Mouse (Mus musculus) CH12.LX (cell line): ENCODE results near the gene Hrh3.

Experiments
- CTCF ChIP-seq, 2 experiments: IDR thresholded peaks in 1 of 2; conservative IDR thresholded peaks in 1 of 2; 2 replicates each; pipeline ENCODE4 v1.5.1; 2011 to 2012; ENCODE audit warnings: low read depth in 2 of 2, low read length in 2 of 2, improper control_type of control experiment in 1 of 2, inconsistent platforms in 1 of 2, mild to moderate bottlenecking in 1 of 2, moderate library complexity in 1 of 2
- EP300 ChIP-seq: IDR thresholded peaks from 2 replicates; pipeline ENCODE4 v1.6.1; 2011; ENCODE audit warnings: low read length, improper control_type of control experiment
- HCFC1 ChIP-seq: IDR thresholded peaks from 2 replicates; pipeline ENCODE4 v1.6.1; 2012; ENCODE audit warnings: low read depth, mild to moderate bottlenecking, inconsistent platforms, low read length, improper control_type of control experiment
- MAX ChIP-seq: IDR thresholded peaks from 2 replicates; pipeline ENCODE4 v1.6.1; 2011; ENCODE audit warnings: low read length, improper control_type of control experiment
- MAZ ChIP-seq: IDR thresholded peaks from 2 replicates; pipeline ENCODE4 v1.6.1; 2012; ENCODE audit warnings: low read depth, mild to moderate bottlenecking, inconsistent platforms, low read length, improper control_type of control experiment, moderate library complexity
- POLR2A ChIP-seq: IDR thresholded peaks from 2 replicates; pipeline ENCODE4 v1.6.1; 2011; ENCODE audit warnings: low read depth, mild to moderate bottlenecking, improper control_type of control experiment, low read length
- POLR2AphosphoS2 ChIP-seq: IDR thresholded peaks from 2 replicates; pipeline ENCODE4 v1.6.1; 2011; ENCODE audit warnings: low read depth, low read length, improper control_type of control experiment
- SIN3A ChIP-seq: IDR thresholded peaks from 2 replicates; pipeline ENCODE4 v1.6.1; 2012; ENCODE audit warnings: low read length, improper control_type of control experiment, inconsistent platforms
- UBTF ChIP-seq: IDR thresholded peaks from 2 replicates; pipeline ENCODE4 v1.6.1; 2012; ENCODE audit warnings: low read depth, mild to moderate bottlenecking, inconsistent platforms, low read length, improper control_type of control experiment, moderate library complexity
- ZC3H11A ChIP-seq: IDR thresholded peaks from 2 replicates; pipeline ENCODE4 v1.6.1; 2012; ENCODE audit warnings: low read depth, mild to moderate bottlenecking, inconsistent platforms, low read length, improper control_type of control experiment

DNA sequence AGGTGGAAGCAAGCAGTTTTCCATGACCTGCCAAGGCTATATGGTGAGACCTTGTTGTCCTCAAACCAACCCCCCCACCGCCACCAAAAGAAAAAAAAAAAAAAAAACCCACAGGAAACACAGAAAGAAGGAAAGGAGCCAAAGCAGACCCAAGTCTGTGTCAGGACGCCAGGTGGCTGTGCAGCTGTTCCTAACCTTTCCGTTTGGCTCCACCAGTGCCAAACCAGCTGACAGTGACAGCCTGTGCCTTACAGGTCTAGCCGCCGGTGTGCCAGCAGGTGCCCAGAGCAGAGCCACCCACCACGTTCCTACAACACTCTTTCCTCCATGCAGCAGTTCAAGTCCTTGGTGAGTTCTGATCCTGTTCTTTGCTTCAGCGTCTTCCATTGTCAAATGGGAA, 31.4 kb downstream of the Hrh3 start:
- TF ChIP-seq POLR2AphosphoS2 (no peak), UBTF (no peak), POLR2A (no peak), CTCF (conservative IDR thresholded peaks at IDR 0.05 in 1 of 2, IDR thresholded peaks at IDR 0.05 in 1 of 2; ENCODE audit: low read depth in 2 of 2, low read length in 2 of 2) (no peak), HCFC1 (no peak), SIN3A (no peak), MAZ (no peak), MAX (no peak), ZC3H11A (no peak), EP300 (no peak)
